Mouse (Mus musculus) megakaryocyte, adult 5-6 weeks (primary cell): ENCODE data around the gene Casd1. TPM values are rescaled to one million over a fixed set of nuclear protein-coding genes. Genes with fewer than 3 reads are reported as not detected.
"Not testable (repeated sequence)": the region's sequence is repeated elsewhere in the genome, so short reads cannot be mapped to it uniquely, and the experiment has no call there.

ENCODE experiments used
- ATAC-seq: 2 replicates; pipeline ENCODE4 v1.8.0; 2016; ENCODE audit warnings: mild to moderate bottlenecking, inconsistent platforms; ENCODE audit not compliant: poor library complexity, severe bottlenecking
- total RNA-seq, 2 experiments: library from RNA; stranded (forward) in 1 of 2; stranded (reverse) in 1 of 2; fragments of 153-499, 151-499 nt in 1 of 2; fragments of 221-1000, 200-1000 nt in 1 of 2; gene quantifications; 2 replicates each; pipeline versions ENCODE4 v1.2.3 to v1.2.4; 2015 to 2017

Gene Casd1
- total RNA-seq, 2 experiments from 2014 or later: 31.5 to 62.1 TPM

- ATAC-seq: peak; percentile 94
These were observed 11.2 kb downstream of the Casd1 start for GRCm38 (mm10) chr6:4611853-4612252.

GRCm38 (mm10) chr6:4612431-4612830 is 11.8 kb downstream of the Casd1 start:
- peak; percentile 76 for ATAC-seq

GRCm38 (mm10) chr6:4617911-4618310 is 17.3 kb downstream of the Casd1 start:
- ATAC-seq: peak; percentile 99

- no peak for ATAC-seq
These were observed 30.8 kb downstream of the Casd1 start for GRCm38 (mm10) chr6:4631464-4631863.

- no peak for ATAC-seq
These were observed 32.5 kb downstream of the Casd1 start for GRCm38 (mm10) chr6:4633189-4633588.

GRCm38 (mm10) chr6:4634804-4635203 is 34.2 kb downstream of the Casd1 start:
- no peak for ATAC-seq

GRCm38 (mm10) chr6:4642068-4642467 is 41.4 kb downstream of the Casd1 start:
- ATAC-seq: no peak

GRCm38 (mm10) chr6:4647351-4647750 is 46.7 kb downstream of the Casd1 start:
- ATAC-seq: no peak

- ATAC-seq: no peak
These were observed 52.0 kb downstream of the Casd1 start for GRCm38 (mm10) chr6:4652596-4653134.

- not testable (repeated sequence) for ATAC-seq
These were observed 53.1 kb downstream of the Casd1 start for GRCm38 (mm10) chr6:4653741-4654140.

GRCm38 (mm10) chr6:4655466-4655865 is 54.8 kb downstream of the Casd1 start:
- ATAC-seq: no peak

GRCm38 (mm10) chr6:4655924-4656323 is 55.3 kb downstream of the Casd1 start:
- ATAC-seq: no peak

- no peak for ATAC-seq
These were observed 58.2 kb downstream of the Casd1 start for GRCm38 (mm10) chr6:4658861-4659260.

- ATAC-seq: 0 out of 2 replicates have a peak, but pooled peaks have one; percentile 29
These were observed 62.9 kb downstream of the Casd1 start for GRCm38 (mm10) chr6:4663516-4663915.

GRCm38 (mm10) chr6:4664313-4664712 is 63.7 kb downstream of the Casd1 start:
- peak; percentile 74 for ATAC-seq

- ATAC-seq: peak; percentile 43; the same call in 1 of the 2 replicates
These were observed 64.5 kb downstream of the Casd1 start for GRCm38 (mm10) chr6:4665154-4665553.

GRCm38 (mm10) chr6:4677356-4677761 is 76.7 kb downstream of the Casd1 start:
- ATAC-seq: no peak

GRCm38 (mm10) chr6:4679981-4680380 is 79.3 kb downstream of the Casd1 start:
- ATAC-seq: no peak

GRCm38 (mm10) chr6:4680576-4680975 is 79.9 kb downstream of the Casd1 start:
- ATAC-seq: no peak

- ATAC-seq: no peak
These were observed 84.2 kb downstream of the Casd1 start for GRCm38 (mm10) chr6:4684706-4685340.

- no peak for ATAC-seq
These were observed 89.8 kb downstream of the Casd1 start for GRCm38 (mm10) chr6:4690438-4690837.
